Mouse (Mus musculus): ENCODE data around the gene Aspdh. TPM values are rescaled to one million over a fixed set of nuclear protein-coding genes. Genes with fewer than 3 reads are reported as not detected.

The Aspdh gene
- polyA plus RNA-seq, 1 experiment from 2014 or later: not detected

DNA sequence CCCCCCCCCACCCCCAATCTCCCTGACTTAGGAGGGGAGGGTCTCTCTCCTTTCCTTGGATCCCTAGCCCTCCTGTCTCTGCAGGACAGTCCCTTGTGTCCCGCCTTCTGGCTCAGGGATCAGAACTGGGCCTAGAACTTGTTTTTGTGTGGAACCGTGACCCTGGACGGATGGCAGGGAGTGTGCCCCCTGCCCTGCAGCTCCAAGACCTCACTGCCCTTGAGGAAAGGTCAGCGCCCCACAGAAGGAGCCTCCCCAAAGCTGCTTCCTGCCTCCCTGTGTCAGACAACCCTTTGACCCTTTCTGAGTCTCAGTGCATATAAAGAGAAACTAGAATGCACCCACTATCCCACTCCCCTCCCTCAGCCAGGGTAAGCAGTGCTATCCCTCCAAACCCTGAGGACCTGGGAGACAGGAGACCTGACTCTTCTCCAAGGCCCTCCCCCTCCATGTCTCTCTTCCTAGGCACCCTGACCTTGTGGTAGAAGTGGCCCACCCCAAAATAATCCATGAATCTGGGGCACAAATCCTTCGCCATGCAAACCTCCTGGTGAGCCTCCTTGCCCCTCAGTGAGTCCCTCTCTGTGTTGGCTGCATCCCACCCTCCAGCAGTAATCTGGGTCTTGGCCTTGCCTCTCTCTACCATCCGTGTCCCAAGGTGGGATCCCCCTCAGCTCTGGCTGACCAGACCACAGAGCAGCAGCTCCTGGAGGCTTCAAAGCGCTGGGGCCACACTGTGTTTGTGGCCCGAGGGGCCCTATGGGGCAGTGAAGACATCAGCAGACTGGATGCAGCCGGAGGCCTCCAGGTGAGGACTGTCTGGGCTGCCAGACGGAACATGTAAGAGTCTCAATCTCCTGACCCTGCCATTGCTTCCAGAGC lies 1.1 kb downstream of the Aspdh start:
- Histone ChIP-seq H3K4me2 (replicated peaks; ENCODE audit: low read depth, low read length) (no peak overlapping the region), H3K9me3 (ENCODE audit: low read length) (no peaks in the 10 kb centered on the region), H3K4me1 (ENCODE audit: insufficient read depth, low read depth, low read length) (peaks cover 14% of the 10 kb centered on the region), H3K27ac (ENCODE audit: low read length) (no peak overlapping the region), H3K27me3 (replicated peaks; ENCODE audit: insufficient read depth, low read length) (peaks cover 23% of the 10 kb centered on the region), H3K9ac (replicated peaks; ENCODE audit: low read depth) (no peak overlapping the region), H3K4me3 (ENCODE audit: low read depth, low read length) (no peak overlapping the region), H3K36me3 (ENCODE audit: insufficient read depth, low read length) (no peaks in the 10 kb centered on the region)
- 84% methylated on average over 10 of the region's 10 CpGs for WGBS
- no peak for DNase-seq (ENCODE audit: low spot score)
- TF ChIP-seq CTCF (IDR thresholded peaks at IDR 0.05) (no peak), EP300 (IDR thresholded peaks at IDR 0.05) (no peak)
- no peak for ATAC-seq

DNA sequence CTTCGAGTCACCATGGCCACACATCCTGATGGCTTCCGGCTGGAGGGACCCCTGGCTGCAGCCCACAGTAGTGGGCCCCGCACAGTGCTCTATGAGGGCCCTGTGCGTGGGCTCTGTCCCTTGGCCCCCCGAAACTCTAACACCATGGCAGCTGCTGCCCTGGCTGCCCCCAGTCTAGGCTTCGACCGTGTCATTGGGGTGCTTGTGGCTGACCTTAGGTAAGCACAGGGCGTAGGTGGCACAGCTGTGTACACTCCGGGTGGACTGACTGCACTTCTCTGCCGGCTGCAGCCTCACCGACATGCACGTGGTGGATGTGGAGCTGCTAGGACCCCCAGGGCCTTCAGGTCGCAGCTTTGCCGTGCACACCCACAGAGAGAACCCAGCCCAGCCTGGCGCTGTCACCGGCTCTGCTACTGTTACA lies 1.7 kb downstream of the Aspdh start:
- ATAC-seq (no peak), DNase-seq (ENCODE audit: low spot score) (no peak)
- H3K27me3 ChIP-seq (replicated peaks; ENCODE audit: insufficient read depth, low read length): peaks cover 17% of the 10 kb centered on the region
- whole genome bisulfite sequencing: 78% methylated on average over 16 of the region's 16 CpGs
- TF ChIP-seq CTCF (IDR thresholded peaks at IDR 0.05): no peak
- no peak for TF ChIP-seq EP300 (IDR thresholded peaks at IDR 0.05)
- no peak overlapping the region for H3K4me3 ChIP-seq (ENCODE audit: low read depth, low read length)
- no peaks in the 10 kb centered on the region for H3K36me3 ChIP-seq (ENCODE audit: insufficient read depth, low read length)
- H3K9ac ChIP-seq (replicated peaks; ENCODE audit: low read depth): no peak overlapping the region
- H3K4me2 ChIP-seq (replicated peaks; ENCODE audit: low read depth, low read length): no peak overlapping the region
- H3K4me1 ChIP-seq (ENCODE audit: insufficient read depth, low read depth, low read length): peaks cover 14% of the 10 kb centered on the region
- no peak overlapping the region for H3K27ac ChIP-seq (ENCODE audit: low read length)
- H3K9me3 ChIP-seq (ENCODE audit: low read length): no peaks in the 10 kb centered on the region

DNA sequence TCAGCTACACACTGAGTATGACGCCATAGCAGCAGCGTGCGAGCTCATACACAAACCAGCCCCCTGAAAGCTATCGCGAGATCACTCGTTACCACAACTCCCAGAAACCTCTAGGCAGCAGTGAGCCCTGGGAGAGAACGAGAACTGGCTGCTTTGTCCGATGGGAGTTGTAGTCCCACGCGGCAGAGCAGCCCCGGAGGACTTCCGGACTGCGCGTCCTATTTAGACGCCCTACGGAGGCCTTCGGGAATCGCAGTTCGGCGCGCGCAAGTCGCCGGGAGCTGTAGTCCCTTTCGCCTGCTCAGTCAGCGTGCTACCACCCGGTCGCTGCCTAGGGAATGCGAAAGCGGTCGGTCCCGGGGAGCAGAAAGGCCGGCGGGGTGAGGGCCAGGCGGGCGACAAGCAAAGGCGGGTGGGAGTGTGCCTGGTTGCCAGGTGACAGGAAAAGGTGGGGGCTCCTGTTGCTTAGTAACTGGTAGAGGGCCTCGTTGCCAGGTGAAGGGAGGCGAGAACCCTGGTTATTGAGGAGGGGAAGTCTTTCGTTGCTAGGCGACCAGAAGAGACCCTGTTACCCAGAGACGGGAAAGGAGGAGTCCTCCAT lies 2.7 kb downstream of the Aspdh start, which contains the start of gene Josd2:
Gene Josd2 (plus strand): TSS at position 170 of the 601 bp plus-strand sequence.
- peak; percentile 45; the same call in 1 of the 2 replicates for TF ChIP-seq EP300 (IDR thresholded peaks at IDR 0.05)
- no peak for TF ChIP-seq CTCF (IDR thresholded peaks at IDR 0.05)
- H3K9me3 ChIP-seq (ENCODE audit: low read length): no peaks in the 10 kb centered on the region
- H3K4me3 ChIP-seq (ENCODE audit: low read depth, low read length): peak within 1 kb of the TSS; percentile 68
- WGBS: under 1% methylated on average over 42 of the region's 42 CpGs
- peak; percentile 96 for ATAC-seq
- H3K4me1 ChIP-seq (ENCODE audit: insufficient read depth, low read depth, low read length): peaks cover 20% of the 10 kb centered on the region
- H3K9ac ChIP-seq (replicated peaks; ENCODE audit: low read depth): peak within 1 kb of the TSS; percentile 65
- 0 out of 2 replicates have a peak, but pooled peaks cover 8% of the 10 kb centered on the region for H3K27me3 ChIP-seq (replicated peaks; ENCODE audit: insufficient read depth, low read length)
- peak within 1 kb of the TSS; percentile 54 for H3K27ac ChIP-seq (ENCODE audit: low read length)
- DNase-seq (ENCODE audit: low spot score): peak; percentile 99
- peak within 1 kb of the TSS; percentile 73 for H3K4me2 ChIP-seq (replicated peaks; ENCODE audit: low read depth, low read length)
- H3K36me3 ChIP-seq (ENCODE audit: insufficient read depth, low read length): no peaks in the 10 kb centered on the region

DNA sequence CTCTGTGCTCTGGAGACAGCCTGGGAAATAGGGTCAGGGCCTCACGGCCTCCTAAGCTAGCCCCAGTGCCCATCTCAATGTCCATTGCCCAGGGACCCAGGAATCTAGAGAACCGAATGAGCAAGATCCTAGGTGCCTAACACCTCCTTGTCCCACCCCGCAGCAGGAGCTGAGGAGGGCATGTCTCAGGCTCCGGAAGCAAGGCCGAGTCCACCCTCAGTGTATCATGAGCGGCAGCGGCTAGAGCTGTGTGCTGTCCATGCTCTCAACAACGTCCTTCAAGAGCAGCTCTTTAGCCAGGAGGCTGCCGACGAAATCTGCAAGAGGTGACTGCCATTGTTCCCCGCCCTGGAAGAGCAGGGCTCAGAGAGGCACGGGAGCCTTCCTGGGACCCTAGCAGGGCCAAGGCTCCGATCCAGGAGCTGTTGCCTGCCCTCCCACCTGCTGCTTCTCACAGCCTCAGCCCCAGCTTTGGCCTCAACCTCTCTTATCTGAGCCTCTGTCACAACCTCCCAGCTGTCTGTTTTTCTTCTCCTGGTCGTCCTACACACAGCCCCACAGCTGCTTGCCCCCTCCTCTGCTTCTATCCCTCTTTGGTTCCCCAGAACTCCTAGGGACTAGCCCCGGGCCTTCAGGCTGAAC lies 3.6 kb downstream of the Aspdh start:
- peak overlapping the region; percentile 65; the same call in 1 of the 2 replicates for H3K9ac ChIP-seq (replicated peaks; ENCODE audit: low read depth)
- 0 out of 2 replicates have a peak, but pooled peaks cover 3% of the 10 kb centered on the region for H3K27me3 ChIP-seq (replicated peaks; ENCODE audit: insufficient read depth, low read length)
- H3K4me2 ChIP-seq (replicated peaks; ENCODE audit: low read depth, low read length): peak overlapping the region; percentile 73
- 33% methylated on average over 15 of the region's 15 CpGs for WGBS
- TF ChIP-seq CTCF (IDR thresholded peaks at IDR 0.05): no peak
- TF ChIP-seq EP300 (IDR thresholded peaks at IDR 0.05): no peak
- H3K36me3 ChIP-seq (ENCODE audit: insufficient read depth, low read length): no peaks in the 10 kb centered on the region
- ATAC-seq (no peak), DNase-seq (ENCODE audit: low spot score) (no peak)
- H3K27ac ChIP-seq (ENCODE audit: low read length): peak overlapping the region; percentile 64
- peaks cover 24% of the 10 kb centered on the region for H3K4me1 ChIP-seq (ENCODE audit: insufficient read depth, low read depth, low read length)
- H3K4me3 ChIP-seq (ENCODE audit: low read depth, low read length): peak overlapping the region; percentile 68
- H3K9me3 ChIP-seq (ENCODE audit: low read length): no peaks in the 10 kb centered on the region

DNA sequence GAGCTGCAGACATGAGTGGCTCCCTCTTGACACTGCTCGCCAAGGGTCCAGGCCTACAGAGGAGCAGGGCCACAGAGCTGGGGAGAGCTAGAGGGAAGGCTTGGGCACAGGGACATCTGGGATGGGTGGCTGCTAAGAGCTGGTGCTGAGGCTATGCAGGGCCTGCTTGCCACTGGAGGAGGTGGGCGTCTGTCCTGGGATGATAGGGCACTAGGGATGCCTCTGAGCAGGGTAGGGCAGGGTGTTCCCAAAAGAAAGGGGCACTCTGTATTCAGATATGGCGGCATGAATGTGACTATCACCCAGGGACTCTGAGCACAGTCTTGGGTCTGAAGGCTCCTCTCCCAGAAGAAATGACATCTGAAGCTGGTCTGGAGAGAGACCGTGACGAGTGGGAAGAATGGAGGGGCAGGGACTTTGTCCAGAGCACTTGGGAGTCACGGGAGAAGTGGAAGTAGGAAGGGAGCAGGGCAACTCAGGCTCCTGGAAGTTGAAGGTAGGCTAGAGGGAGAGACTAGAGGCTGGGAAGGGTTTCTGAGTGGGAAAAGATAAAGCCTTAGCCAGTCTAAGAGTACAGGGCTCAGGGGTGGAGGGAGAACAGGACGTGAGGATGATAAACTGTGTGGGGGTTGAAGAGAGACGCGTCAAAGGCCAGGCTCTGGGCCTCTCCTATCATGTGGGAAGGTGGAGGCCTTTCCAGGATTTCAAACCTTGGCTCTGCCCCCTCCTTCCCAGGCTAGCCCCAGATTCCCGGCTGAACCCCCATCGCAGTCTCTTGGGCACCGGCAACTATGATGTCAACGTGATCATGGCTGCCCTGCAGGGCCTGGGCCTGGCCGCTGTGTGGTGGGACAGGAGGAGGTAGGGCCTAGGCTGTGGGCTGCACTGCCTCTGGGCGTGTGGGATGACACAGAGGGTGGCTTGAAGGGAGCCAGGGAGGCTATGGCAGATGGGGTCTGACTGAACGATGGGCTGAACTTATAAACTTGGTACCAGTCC lies 4.8 kb downstream of the Aspdh start:
- no peak for DNase-seq (ENCODE audit: low spot score)
- no peak overlapping the region for H3K4me2 ChIP-seq (replicated peaks; ENCODE audit: low read depth, low read length)
- no peaks in the 10 kb centered on the region for H3K9me3 ChIP-seq (ENCODE audit: low read length)
- peaks cover 28% of the 10 kb centered on the region for H3K4me1 ChIP-seq (ENCODE audit: insufficient read depth, low read depth, low read length)
- no peaks in the 10 kb centered on the region for H3K36me3 ChIP-seq (ENCODE audit: insufficient read depth, low read length)
- no peak overlapping the region for H3K9ac ChIP-seq (replicated peaks; ENCODE audit: low read depth)
- no peaks in the 10 kb centered on the region for H3K27me3 ChIP-seq (replicated peaks; ENCODE audit: insufficient read depth, low read length)
- no peak for TF ChIP-seq CTCF (IDR thresholded peaks at IDR 0.05)
- no peak for TF ChIP-seq EP300 (IDR thresholded peaks at IDR 0.05)
- 81% methylated on average over 16 of the region's 16 CpGs for WGBS
- H3K27ac ChIP-seq (ENCODE audit: low read length): peak overlapping the region; percentile 64
- no peak for ATAC-seq
- no peak overlapping the region for H3K4me3 ChIP-seq (ENCODE audit: low read depth, low read length)
